In genomic region chr11:75169405-75170080, GRCm38 (mm10) we compare ENCODE assay signal across 8 mouse cellular contexts. TPM values are rescaled to one million over a fixed set of nuclear protein-coding genes. Genes with fewer than 3 reads are reported as not detected.
A peak's percentile ranks its signal among the peaks of the same experiment; 100 is the strongest.
DNase-seq lines count a peak whose midpoint lies in the region; ATAC-seq lines count a peak whose summit lies in the region.

Gene Hic1 (minus strand): TSS chr11:75169519.

- peaks cover 34% of the 10 kb centered on the region for H3K4me1 ChIP-seq in kidney, embryonic 14.5 days (ENCODE audit: control insufficient read depth, insufficient read depth, low read length)
- peaks cover 27% of the 10 kb centered on the region for H3K4me1 ChIP-seq in forebrain, embryonic 14.5 days (ENCODE audit: control insufficient read depth, insufficient read depth, low read length)
- H3K4me1 ChIP-seq in intestine, embryonic 15.5 days (replicated peaks) = peaks cover 65% of the 10 kb centered on the region
- peaks cover 43% of the 10 kb centered on the region for H3K4me1 ChIP-seq in midbrain, embryonic 16.5 days (ENCODE audit: control insufficient read depth, insufficient read depth, low read length)

- H3K27me3 ChIP-seq in kidney, embryonic 14.5 days (ENCODE audit: control insufficient read depth, insufficient read depth, low read length) = peaks cover 76% of the 10 kb centered on the region
- H3K27me3 ChIP-seq in forebrain, embryonic 14.5 days (replicated peaks; ENCODE audit: control insufficient read depth, insufficient read depth, low read length) = peaks cover 86% of the 10 kb centered on the region
- H3K27me3 ChIP-seq in intestine, embryonic 15.5 days (replicated peaks) = peaks cover 55% of the 10 kb centered on the region
- peaks cover 38% of the 10 kb centered on the region for H3K27me3 ChIP-seq in midbrain, embryonic 16.5 days (ENCODE audit: control insufficient read depth, insufficient read depth, low read depth, low read length)

- peaks cover 25% of the 10 kb centered on the region; the same call in 1 of the 2 replicates for H3K36me3 ChIP-seq in kidney, embryonic 14.5 days (ENCODE audit: control insufficient read depth, insufficient read depth, low read length)
- H3K36me3 ChIP-seq in forebrain, embryonic 14.5 days (ENCODE audit: control insufficient read depth, insufficient read depth, low read length) = no peaks in the 10 kb centered on the region
- no peaks in the 10 kb centered on the region for H3K36me3 ChIP-seq in intestine, embryonic 15.5 days
- H3K36me3 ChIP-seq in midbrain, embryonic 16.5 days (ENCODE audit: control insufficient read depth, insufficient read depth, low read length) = no peaks in the 10 kb centered on the region

- no peaks in the 10 kb centered on the region for H3K9me3 ChIP-seq in kidney, embryonic 14.5 days (ENCODE audit: control insufficient read depth, low read length)
- H3K9me3 ChIP-seq in forebrain, embryonic 14.5 days (replicated peaks; ENCODE audit: control insufficient read depth, low read length) = no peaks in the 10 kb centered on the region
- H3K9me3 ChIP-seq in intestine, embryonic 15.5 days = no peaks in the 10 kb centered on the region
- H3K9me3 ChIP-seq in midbrain, embryonic 16.5 days (replicated peaks; ENCODE audit: control insufficient read depth, low read length, poor library complexity, severe bottlenecking) = no peaks in the 10 kb centered on the region

- H3K4me2 ChIP-seq in kidney, embryonic 14.5 days (replicated peaks; ENCODE audit: low read depth, low read length) = peak within 1 kb of the TSS; percentile 81
- peak within 1 kb of the TSS; percentile 77 for H3K4me2 ChIP-seq in forebrain, embryonic 14.5 days (ENCODE audit: low read length)
- peak within 1 kb of the TSS; percentile 96 for H3K4me2 ChIP-seq in intestine, embryonic 15.5 days (replicated peaks)
- peak within 1 kb of the TSS; percentile 88 for H3K4me2 ChIP-seq in midbrain, embryonic 16.5 days (ENCODE audit: low read length)

- peak within 1 kb of the TSS; percentile 85 for H3K9ac ChIP-seq in kidney, embryonic 14.5 days (ENCODE audit: low read depth, low read length)
- H3K9ac ChIP-seq in forebrain, embryonic 14.5 days (ENCODE audit: low read length) = peak within 1 kb of the TSS; percentile 48; the same call in 1 of the 2 replicates
- H3K9ac ChIP-seq in intestine, embryonic 15.5 days = peak within 1 kb of the TSS; percentile 86
- peak within 1 kb of the TSS; percentile 68 for H3K9ac ChIP-seq in midbrain, embryonic 16.5 days (ENCODE audit: low read depth, low read length)

- H3K4me3 ChIP-seq in kidney, embryonic 14.5 days (ENCODE audit: low read length) = peak within 1 kb of the TSS; percentile 77
- peak within 1 kb of the TSS; percentile 40 for H3K4me3 ChIP-seq in forebrain, embryonic 14.5 days (ENCODE audit: low read depth, low read length)
- peak within 1 kb of the TSS; percentile 71 for H3K4me3 ChIP-seq in intestine, embryonic 15.5 days (replicated peaks)
- peak within 1 kb of the TSS; percentile 51 for H3K4me3 ChIP-seq in midbrain, embryonic 16.5 days (ENCODE audit: low read depth, low read length)

- ATAC-seq in kidney, embryonic 14.5 days (ENCODE audit: low FRiP score, low TSS enrichment) = 0 out of 2 replicates have a peak, but pooled peaks have one; percentile 0
- no peak for ATAC-seq in forebrain, embryonic 14.5 days
- ATAC-seq in intestine, embryonic 15.5 days = no peak
- peak; percentile 1; the same call in 1 of the 2 replicates for ATAC-seq in midbrain, embryonic 16.5 days

- H3K27ac ChIP-seq in kidney, embryonic 14.5 days (ENCODE audit: low read depth, low read length) = peak within 1 kb of the TSS; percentile 96
- H3K27ac ChIP-seq in forebrain, embryonic 14.5 days (ENCODE audit: low read depth, low read length) = peak within 1 kb of the TSS; percentile 48; the same call in 1 of the 2 replicates
- H3K27ac ChIP-seq in intestine, embryonic 15.5 days = peak within 1 kb of the TSS; percentile 94
- H3K27ac ChIP-seq in midbrain, embryonic 16.5 days (ENCODE audit: low read length) = peak within 1 kb of the TSS; percentile 70

- WGBS in kidney, embryonic 14.5 days = 3% methylated on average over 23 of the region's 23 CpGs
- 6% methylated on average over 23 of the region's 23 CpGs for WGBS in forebrain, embryonic 14.5 days
- 3% methylated on average over 23 of the region's 23 CpGs for WGBS in intestine, embryonic 15.5 days
- WGBS in midbrain, embryonic 16.5 days = 3% methylated on average over 23 of the region's 23 CpGs

- no peak for DNase-seq in kidney, adult 8-10 months
- DNase-seq in NIH3T3 (ENCODE audit: low read depth) = peak; percentile 49
- no peak for DNase-seq in forebrain, embryonic 14.5 days (ENCODE audit: low spot score)
- DNase-seq in ovary, adult 18-20 months (ENCODE audit: low spot score) = no peak
- no peak for DNase-seq in layer of hippocampus, adult 18-20 months (ENCODE audit: low spot score in 2 of 2)

RNA-seq across cellular contexts. Expression of gene Hic1, which starts in this region (rescaled TPM):
- polyA plus RNA-seq in kidney, embryonic 14.5 days (2014; fragmentation: Nextera tagmentation; extraction: Ambion mirVana) = 16.9 and 26.6 TPM in 2 replicates
- 1.3 and 2.0 TPM in 2 replicates for polyA plus RNA-seq in forebrain, embryonic 14.5 days (2014; fragmentation: Nextera tagmentation; extraction: Ambion mirVana)
- polyA plus RNA-seq in intestine, embryonic 15.5 days (2015; fragmentation: Nextera tagmentation; extraction: Ambion mirVana) = 20.3 and 22.0 TPM in 2 replicates
- polyA plus RNA-seq in midbrain, embryonic 16.5 days (2015; fragmentation: Nextera tagmentation; extraction: Ambion mirVana) = 1.3 and 1.8 TPM in 2 replicates
- 1 to 10 TPM; 2.7 to 3.3 TPM for total RNA-seq in layer of hippocampus, adult 18-20 months (2021)

Comparison
In these comparisons a context has a peak if more than half of its experiments do, and no peak if none do; other contexts are left out.
1. ATAC-seq: peak in kidney, embryonic 14.5 days (single experiment) and midbrain, embryonic 16.5 days (single experiment); none in forebrain, embryonic 14.5 days (single experiment) and intestine, embryonic 15.5 days (single experiment).
2. Peak in every context shown above with its lines, with median percentiles within 50 percentile points of each other: H3K27ac ChIP-seq, H3K4me2 ChIP-seq, H3K4me3 ChIP-seq and H3K9ac ChIP-seq.